Mouse (Mus musculus): ENCODE data around the gene Cux1. TPM values are rescaled to one million over a fixed set of nuclear protein-coding genes. Genes with fewer than 3 reads are reported as not detected.

Gene Cux1
- polyA plus RNA-seq, 1 experiment from 2014 or later, result 121 TPM

- WGBS, result 32% methylated on average over 11 of the region's 11 CpGs
- peak overlapping the region; percentile 97; the same call in 1 of the 2 replicates for H3K27ac ChIP-seq
- peak overlapping the region; percentile 99 for H3K4me3 ChIP-seq
- H3K9me3 ChIP-seq, result no peaks in the 10 kb centered on the region
- H3K4me2 ChIP-seq, result peak overlapping the region; percentile 99
- H3K36me3 ChIP-seq (replicated peaks), result no peaks in the 10 kb centered on the region
- ATAC-seq (replicated peaks), result no peak
- H3K27me3 ChIP-seq (replicated peaks), result peaks cover 15% of the 10 kb centered on the region
- peak overlapping the region; percentile 97 for H3K9ac ChIP-seq
- peaks cover 41% of the 10 kb centered on the region for H3K4me1 ChIP-seq
Measured at GRCm38 (mm10) chr5:136564613-136565299, 2.5 kb downstream of the Cux1 start.

- H3K9me3 ChIP-seq, result no peaks in the 10 kb centered on the region
- 59% methylated on average over 3 of the region's 3 CpGs for WGBS
- no peaks in the 10 kb centered on the region for H3K36me3 ChIP-seq (replicated peaks)
- H3K9ac ChIP-seq, result no peak overlapping the region
- peaks cover 39% of the 10 kb centered on the region for H3K4me1 ChIP-seq
- peaks cover 11% of the 10 kb centered on the region for H3K27me3 ChIP-seq (replicated peaks)
- H3K4me2 ChIP-seq, result peak overlapping the region; percentile 14; the same call in 1 of the 2 replicates
- H3K4me3 ChIP-seq, result no peak overlapping the region
- no peak for ATAC-seq (replicated peaks)
- no peak overlapping the region for H3K27ac ChIP-seq
Measured at GRCm38 (mm10) chr5:136563996-136564395, 3.3 kb downstream of the Cux1 start.

- Histone ChIP-seq H3K9ac (no peak overlapping the region), H3K4me1 (peaks cover 30% of the 10 kb centered on the region), H3K4me3 (no peak overlapping the region), H3K36me3 (replicated peaks) (no peaks in the 10 kb centered on the region), H3K4me2 (no peak overlapping the region), H3K9me3 (no peaks in the 10 kb centered on the region), H3K27me3 (replicated peaks) (peaks cover 3% of the 10 kb centered on the region; the same call in 1 of the 2 replicates), H3K27ac (no peak overlapping the region)
- no peak for ATAC-seq (replicated peaks)
- WGBS, result 60% methylated on average over 4 of the region's 4 CpGs
Measured at GRCm38 (mm10) chr5:136563104-136563503, 4.2 kb downstream of the Cux1 start.

DNA sequence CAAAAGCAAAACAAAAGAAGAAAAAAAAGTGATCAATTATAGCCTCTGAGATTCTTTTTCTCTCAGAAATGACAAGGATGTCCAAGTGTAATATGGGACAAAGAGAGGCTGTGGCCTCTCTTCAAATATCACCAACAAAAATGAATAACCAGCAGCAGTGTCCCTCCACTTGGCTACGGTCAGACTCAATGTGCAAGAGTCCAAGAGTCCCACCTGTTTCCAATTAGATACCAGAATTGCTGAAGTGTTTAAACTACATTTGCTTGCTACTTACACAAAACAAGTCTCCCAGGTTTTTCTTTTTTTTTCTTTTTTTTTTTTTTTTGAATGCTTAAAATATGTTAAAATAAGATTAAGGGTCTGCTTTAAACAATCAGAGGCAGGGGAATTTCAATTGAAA is 5.1 kb downstream of the Cux1 start:
- ATAC-seq (replicated peaks), result no peak
- H3K36me3 ChIP-seq (replicated peaks), result no peaks in the 10 kb centered on the region
- no peaks in the 10 kb centered on the region for H3K27me3 ChIP-seq (replicated peaks)
- no peak overlapping the region for H3K4me3 ChIP-seq
- H3K4me2 ChIP-seq, result no peak overlapping the region
- H3K9ac ChIP-seq, result no peak overlapping the region
- no peak overlapping the region for H3K27ac ChIP-seq
- H3K9me3 ChIP-seq, result no peaks in the 10 kb centered on the region
- peaks cover 25% of the 10 kb centered on the region for H3K4me1 ChIP-seq
- 78% methylated on average over 1 of the region's 1 CpGs for WGBS

DNA sequence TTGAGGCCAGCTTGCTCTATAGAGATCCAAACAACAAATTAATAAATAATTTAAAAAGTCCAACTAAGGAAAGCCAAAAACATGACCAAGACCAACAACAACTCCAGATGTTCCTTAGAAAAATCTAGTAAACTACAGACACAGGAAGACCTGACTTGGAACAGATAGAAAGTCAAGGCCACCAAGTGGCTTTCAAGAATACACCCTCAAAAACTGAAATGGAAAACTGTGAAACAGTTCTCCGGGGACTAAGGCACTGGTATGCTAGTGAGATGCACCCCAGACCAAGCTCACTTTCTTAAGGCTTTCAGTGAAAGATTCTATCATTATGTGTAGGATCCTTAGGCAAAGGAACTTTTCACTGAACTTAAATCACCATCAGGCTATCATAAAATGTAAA is 5.6 kb downstream of the Cux1 start:
- Histone ChIP-seq H3K4me2 (no peak overlapping the region), H3K4me3 (no peak overlapping the region), H3K4me1 (peaks cover 29% of the 10 kb centered on the region), H3K27ac (no peak overlapping the region), H3K27me3 (replicated peaks) (no peaks in the 10 kb centered on the region), H3K36me3 (replicated peaks) (no peaks in the 10 kb centered on the region), H3K9ac (no peak overlapping the region), H3K9me3 (no peaks in the 10 kb centered on the region)
- WGBS, result 95% methylated on average over 1 of the region's 1 CpGs
- no peak for ATAC-seq (replicated peaks)

- 65% methylated on average over 7 of the region's 7 CpGs for WGBS
- no peak overlapping the region for H3K9ac ChIP-seq
- ATAC-seq (replicated peaks), result no peak
- H3K27ac ChIP-seq, result no peak overlapping the region
- no peaks in the 10 kb centered on the region for H3K27me3 ChIP-seq (replicated peaks)
- H3K4me1 ChIP-seq, result peaks cover 38% of the 10 kb centered on the region
- H3K36me3 ChIP-seq (replicated peaks), result no peaks in the 10 kb centered on the region
- H3K4me2 ChIP-seq, result no peak overlapping the region
- H3K4me3 ChIP-seq, result no peak overlapping the region
- no peaks in the 10 kb centered on the region for H3K9me3 ChIP-seq
Measured at GRCm38 (mm10) chr5:136560656-136561055, 6.6 kb downstream of the Cux1 start.

GRCm38 (mm10) chr5:136557446-136557845 is 9.8 kb downstream of the Cux1 start:
- Histone ChIP-seq H3K9ac (no peak overlapping the region), H3K4me2 (no peak overlapping the region), H3K36me3 (replicated peaks) (no peaks in the 10 kb centered on the region), H3K9me3 (no peaks in the 10 kb centered on the region), H3K27ac (no peak overlapping the region), H3K27me3 (replicated peaks) (no peaks in the 10 kb centered on the region), H3K4me3 (no peak overlapping the region), H3K4me1 (peaks cover 17% of the 10 kb centered on the region)
- no peak for ATAC-seq (replicated peaks)
- WGBS, result 80% methylated on average over 4 of the region's 4 CpGs

DNA sequence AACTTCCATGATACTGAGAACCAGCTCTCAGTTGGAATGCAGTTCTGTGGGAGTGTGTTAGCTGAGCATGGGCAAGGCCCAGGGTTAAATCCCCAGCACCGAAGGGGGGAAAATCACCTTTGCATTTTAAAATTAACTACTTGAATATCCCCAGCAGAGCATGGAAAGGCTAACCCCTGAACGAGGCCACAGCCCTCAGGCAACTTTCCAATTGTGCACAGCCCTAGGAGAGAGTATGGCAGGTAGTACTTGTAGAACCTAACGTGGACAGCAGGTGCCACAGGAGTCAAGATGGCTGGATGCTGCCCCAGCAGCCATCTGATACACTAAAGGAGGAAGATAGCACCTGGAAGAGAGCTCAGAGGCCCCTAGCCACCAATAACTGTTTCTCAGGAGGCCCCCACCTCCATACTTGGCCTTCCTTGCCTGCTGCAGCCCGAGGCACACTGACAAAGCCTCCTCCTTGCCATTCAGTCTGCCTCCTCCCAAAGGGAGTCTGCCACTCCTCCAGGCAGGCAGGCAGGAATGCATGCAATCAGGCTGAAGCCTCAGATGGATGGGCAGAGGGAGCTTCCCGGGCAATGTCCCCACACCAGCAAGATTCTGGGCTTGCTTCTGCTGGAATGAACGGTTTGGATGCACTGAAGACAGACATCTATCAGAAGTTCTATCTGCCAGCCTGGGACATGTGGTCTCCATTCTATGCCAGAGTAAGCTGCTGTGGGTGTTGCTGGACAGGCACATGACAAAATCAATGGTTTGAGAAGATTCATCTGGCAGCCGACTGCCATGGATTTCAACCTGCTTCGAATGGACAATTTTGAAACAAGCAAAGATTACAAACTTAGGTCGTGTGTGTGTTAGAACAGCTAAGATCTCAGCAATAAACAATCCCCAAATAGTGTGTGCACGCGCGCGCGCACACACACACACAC is 10.7 kb downstream of the Cux1 start:
- no peaks in the 10 kb centered on the region for H3K27me3 ChIP-seq (replicated peaks)
- H3K9me3 ChIP-seq, result no peaks in the 10 kb centered on the region
- WGBS, result 83% methylated on average over 14 of the region's 14 CpGs
- no peaks in the 10 kb centered on the region for H3K36me3 ChIP-seq (replicated peaks)
- no peak overlapping the region for H3K4me3 ChIP-seq
- H3K4me2 ChIP-seq, result no peak overlapping the region
- no peak overlapping the region for H3K9ac ChIP-seq
- H3K27ac ChIP-seq, result no peak overlapping the region
- H3K4me1 ChIP-seq, result peaks cover 20% of the 10 kb centered on the region
- no peak for ATAC-seq (replicated peaks)

DNA sequence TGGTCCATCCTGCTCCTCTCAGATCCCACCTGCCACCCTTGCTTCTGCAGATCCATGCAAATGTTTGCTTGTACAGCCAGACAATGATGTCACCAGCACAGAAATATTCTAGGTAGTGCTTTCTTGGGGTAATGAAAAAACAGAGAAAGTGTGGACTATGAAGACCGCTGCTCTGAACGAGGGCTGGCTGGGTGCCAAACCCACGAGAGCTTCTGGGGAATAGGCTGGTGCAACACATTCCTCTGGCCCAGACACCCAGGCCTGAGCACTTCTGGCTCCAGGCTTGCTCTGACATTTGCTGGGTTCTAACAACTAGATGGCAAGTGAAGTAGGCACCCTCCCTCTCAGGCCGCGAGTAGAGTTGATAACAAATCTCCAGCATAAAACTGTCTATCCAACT is 11.6 kb downstream of the Cux1 start:
- Histone ChIP-seq H3K4me2 (no peak overlapping the region), H3K9me3 (no peaks in the 10 kb centered on the region), H3K27me3 (replicated peaks) (no peaks in the 10 kb centered on the region), H3K9ac (no peak overlapping the region), H3K36me3 (replicated peaks) (no peaks in the 10 kb centered on the region), H3K4me3 (no peak overlapping the region), H3K4me1 (peaks cover 27% of the 10 kb centered on the region), H3K27ac (no peak overlapping the region)
- 55% methylated on average over 5 of the region's 5 CpGs for WGBS
- no peak for ATAC-seq (replicated peaks)

GRCm38 (mm10) chr5:136552832-136553231 is 14.5 kb downstream of the Cux1 start:
- Histone ChIP-seq H3K36me3 (replicated peaks) (no peaks in the 10 kb centered on the region), H3K27me3 (replicated peaks) (no peaks in the 10 kb centered on the region), H3K4me2 (no peak overlapping the region), H3K4me1 (peaks cover 37% of the 10 kb centered on the region), H3K9me3 (no peaks in the 10 kb centered on the region), H3K4me3 (no peak overlapping the region), H3K9ac (no peak overlapping the region), H3K27ac (no peak overlapping the region)
- ATAC-seq (replicated peaks), result no peak

- Histone ChIP-seq H3K4me1 (peaks cover 37% of the 10 kb centered on the region), H3K27ac (no peak overlapping the region), H3K4me3 (no peak overlapping the region), H3K9ac (no peak overlapping the region), H3K36me3 (replicated peaks) (no peaks in the 10 kb centered on the region), H3K4me2 (no peak overlapping the region), H3K9me3 (no peaks in the 10 kb centered on the region), H3K27me3 (replicated peaks) (no peaks in the 10 kb centered on the region)
- WGBS, result 90% methylated on average over 3 of the region's 3 CpGs
- ATAC-seq (replicated peaks), result no peak
Measured at GRCm38 (mm10) chr5:136552093-136552492, 15.2 kb downstream of the Cux1 start.

DNA sequence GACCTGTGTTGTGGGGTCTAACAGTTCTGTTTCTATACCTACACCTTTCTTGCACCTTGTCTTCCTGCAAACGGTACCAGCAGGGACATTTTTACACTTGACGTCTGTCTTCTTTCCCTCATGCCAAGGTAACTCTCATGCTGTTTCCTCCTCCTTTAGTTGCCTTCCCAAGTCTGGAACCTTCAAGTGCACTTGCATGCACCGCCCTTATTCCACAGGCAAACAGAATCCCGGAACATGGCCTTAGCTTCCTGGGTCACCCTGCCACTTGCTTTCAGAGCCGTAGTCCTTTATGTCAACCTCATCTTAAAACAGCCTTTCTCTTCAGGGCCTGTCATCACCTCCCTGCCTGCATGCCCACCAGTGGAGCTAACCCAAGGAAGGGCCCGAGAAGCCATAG is 15.7 kb downstream of the Cux1 start:
- Histone ChIP-seq H3K4me1 (peaks cover 33% of the 10 kb centered on the region), H3K9ac (no peak overlapping the region)

More for the DNA sequence above, 15.7 kb downstream of the Cux1 start:
- no peak overlapping the region for H3K27ac ChIP-seq
- H3K36me3 ChIP-seq (replicated peaks), result no peaks in the 10 kb centered on the region
- ATAC-seq (replicated peaks), result no peak
- H3K9me3 ChIP-seq, result no peaks in the 10 kb centered on the region
- no peaks in the 10 kb centered on the region for H3K27me3 ChIP-seq (replicated peaks)
- no peak overlapping the region for H3K4me2 ChIP-seq
- H3K4me3 ChIP-seq, result no peak overlapping the region
- WGBS, result 74% methylated on average over 6 of the region's 6 CpGs

All from midbrain, embryonic 15.5 days (tissue).